Mouse (Mus musculus) bone marrow macrophage, adult 2 months (primary cell): ENCODE measurements around the gene Itgb7.

ENCODE experiments used
- CTCF ChIP-seq: IDR thresholded peaks from 2 replicates; pipeline ENCODE4 v1.5.1; 2012; ENCODE audit warnings: low read depth, mild to moderate bottlenecking, low read length, moderate library complexity
- POLR2A ChIP-seq: IDR thresholded peaks from 2 replicates; pipeline ENCODE4 v1.6.1; 2012; ENCODE audit warnings: mild to moderate bottlenecking, low read depth, low read length, borderline replicate concordance

DNA sequence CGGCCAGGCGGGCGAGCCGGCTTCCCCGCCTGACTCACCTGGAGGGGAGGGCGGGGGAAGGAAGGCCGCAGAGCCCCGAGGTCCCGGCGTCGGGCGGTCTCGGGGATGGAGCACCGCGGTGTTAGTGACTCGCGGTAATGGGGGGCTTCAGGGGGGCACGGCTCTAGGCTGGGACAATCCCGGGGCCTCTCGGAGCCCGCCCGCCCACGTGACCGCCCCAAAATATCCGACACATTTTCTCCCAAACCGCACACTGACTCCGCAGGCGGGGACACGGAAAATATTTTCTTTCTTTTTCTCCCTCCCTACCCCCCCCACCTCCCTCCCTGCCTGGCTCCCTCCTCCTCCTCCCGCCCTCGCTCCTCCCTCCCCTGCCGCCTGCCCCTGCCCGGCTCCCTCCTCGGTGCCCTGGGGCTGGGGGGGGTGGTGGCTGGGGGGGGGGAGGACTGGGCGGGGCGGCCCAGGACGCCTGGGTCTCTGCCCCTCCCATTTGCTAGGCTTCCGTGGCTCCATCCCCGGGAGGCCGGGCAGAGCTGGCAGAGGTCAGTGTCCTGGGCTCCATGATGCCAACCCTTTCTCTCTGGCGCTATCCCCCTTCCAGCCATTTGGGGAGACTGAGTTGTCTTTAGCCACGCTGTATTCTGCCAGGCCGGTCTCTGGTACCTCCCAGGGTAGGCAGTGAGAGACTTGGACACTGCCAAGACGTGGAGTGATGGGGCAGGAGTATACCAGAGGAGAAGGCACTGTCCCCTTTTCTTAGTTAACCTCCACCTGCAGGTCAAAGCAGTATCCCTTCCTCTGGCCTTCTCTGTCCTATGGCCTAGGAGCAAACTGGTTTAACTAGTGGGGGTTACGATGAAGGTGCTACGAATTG lies 25.7 kb upstream of the Itgb7 start, which contains the start of gene Rarg:
- no peak for TF ChIP-seq POLR2A
- no peak for TF ChIP-seq CTCF
